Mouse (Mus musculus) heart, postnatal 10 days (tissue): ENCODE results near the gene Fntb. TPM values are rescaled to one million over a fixed set of nuclear protein-coding genes. Genes with fewer than 3 reads are reported as not detected.
"Not testable (repeated sequence)": the region's sequence is repeated elsewhere in the genome, so short reads cannot be mapped to it uniquely, and the experiment has no call there.

Experiments
- DNase-seq, 2 experiments: peaks; one replicate each; pipeline ENCODE4 v3.0.0; 2021
- intact Hi-C: fragments of 180-260 bp; cut with DNase I; formaldehyde crosslinking; loops from one replicate; pipeline ENCODE4 v1.15.1; 2025
- total RNA-seq, 2 experiments: library from RNA; stranded (reverse); gene quantifications; 2 replicates each; pipeline ENCODE4 v1.2.3; 2021

Fntb gene
- total RNA-seq, 2 experiments from 2014 or later: 14.7 to 15.4 TPM

DNA sequence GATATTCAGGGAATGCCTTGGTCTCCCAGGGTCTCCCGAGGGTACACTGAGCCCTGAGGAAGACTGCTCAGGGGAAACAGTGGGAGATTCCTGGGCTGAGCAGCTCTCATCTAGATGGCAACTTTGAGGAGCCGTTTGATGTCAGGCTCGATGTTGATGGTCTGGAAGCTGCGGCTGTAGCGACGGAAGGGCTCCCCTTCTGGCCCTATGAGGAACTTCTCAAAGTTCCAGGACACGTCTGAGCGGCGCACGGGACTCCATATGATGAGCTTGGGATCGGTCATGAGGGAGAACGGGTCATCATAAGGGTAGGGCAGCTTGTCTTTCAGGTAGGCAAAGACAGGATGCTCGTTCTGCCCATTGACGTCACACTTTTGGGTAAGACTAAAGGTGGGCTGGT, 27.2 kb downstream of the Fntb start:
- DNase-seq, intact Hi-C loops: not testable (repeated sequence)

GRCm38 (mm10) chr12:76795350-76795749, 30.0 kb downstream of the Fntb start, which contains the start of gene Gpx2:
Gene Gpx2, minus strand, starts transcription at chr12:76795554.
- intact Hi-C loops: no loop called here

DNA sequence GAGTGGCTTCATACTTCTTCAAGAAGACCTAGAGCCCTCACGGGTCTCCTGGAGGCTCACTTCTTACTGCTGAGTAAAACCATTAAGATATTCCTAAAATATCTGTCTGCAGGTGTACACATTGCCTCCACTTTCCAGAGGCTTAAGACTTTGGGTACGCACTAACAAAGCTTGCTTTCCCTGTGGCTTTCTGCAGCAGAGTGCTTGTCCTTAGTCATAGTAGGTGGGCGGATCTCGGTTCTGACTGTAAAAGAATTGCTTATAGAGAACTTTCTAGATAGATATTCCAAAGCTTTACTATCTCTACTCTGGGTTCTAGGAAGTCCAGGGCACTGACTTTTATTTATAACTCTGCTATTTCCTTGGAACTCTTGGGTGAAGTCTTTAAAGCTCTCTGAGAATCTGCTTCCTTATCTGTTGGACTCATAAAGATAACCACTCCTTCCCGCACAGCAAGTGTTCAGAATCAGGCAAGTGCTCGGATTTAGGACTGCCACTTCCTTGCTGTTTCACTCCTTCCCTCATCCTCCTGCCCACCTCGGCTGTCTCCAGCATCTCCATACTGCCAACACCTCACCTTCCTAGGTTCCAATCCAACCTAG, 31.6 kb downstream of the Fntb start:
- intact Hi-C loops: no loop called here
- DNase-seq: no peak

More at GRCm38 (mm10) chr12:76795350-76795749, 30.0 kb downstream of the Fntb start, which contains the start of gene Gpx2:
- no peak for DNase-seq

GRCm38 (mm10) chr12:76798008-76798720, 32.8 kb downstream of the Fntb start:
- intact Hi-C loops: no loop called here
- DNase-seq: no peak

DNA sequence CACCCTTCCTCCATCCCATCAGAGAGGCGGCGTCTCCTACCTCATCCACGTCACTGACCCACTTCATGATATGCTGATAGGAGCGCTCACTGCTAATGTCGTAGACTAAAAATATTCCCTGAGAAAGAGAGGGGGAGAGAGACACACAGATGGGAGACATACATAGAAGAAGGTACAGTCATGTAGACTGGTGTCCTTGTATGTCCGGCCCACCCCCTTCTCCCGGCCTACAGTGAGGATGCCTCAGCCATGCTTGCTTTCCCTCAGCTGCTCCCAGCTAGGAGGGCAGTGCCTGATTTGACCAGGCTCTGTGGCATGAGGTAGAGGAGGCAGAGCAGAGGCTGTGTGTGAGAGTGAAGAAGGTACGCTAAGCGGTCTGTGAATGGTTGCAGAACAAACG, 37.6 kb downstream of the Fntb start:
- DNase-seq: no peak
- intact Hi-C loops: no loop called here

- DNase-seq: peak; percentile 69 to 73
- intact Hi-C loops: loop anchor here (1.0 kb wide), 1 partner anchor 153 kb away; no protein-coding TSS in a partner anchor
These were observed 38.4 kb downstream of the Fntb start for GRCm38 (mm10) chr12:76803700-76804252.

- intact Hi-C loops: no loop called here
- DNase-seq: no peak
These were observed 39.8 kb downstream of the Fntb start for GRCm38 (mm10) chr12:76805056-76805811.

DNA sequence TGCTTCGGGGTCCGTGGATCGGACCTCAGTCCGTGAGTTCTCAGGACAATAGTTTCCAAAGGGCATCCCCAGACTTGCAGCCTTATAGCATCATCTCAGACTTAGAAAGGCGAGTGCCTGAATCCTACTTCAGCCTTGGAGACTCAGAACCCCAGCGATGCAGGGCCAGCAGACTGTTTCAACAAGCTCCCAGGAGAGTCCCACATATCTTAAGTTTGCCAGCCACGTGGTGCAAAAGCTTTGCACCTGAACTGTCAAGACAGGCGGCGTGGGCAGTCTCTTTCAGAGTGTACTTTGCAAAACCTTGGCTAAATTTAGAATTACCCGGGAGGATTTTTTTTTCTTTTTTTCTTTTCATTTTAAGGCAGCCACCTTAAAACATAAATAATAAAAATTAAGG, 42.4 kb downstream of the Fntb start:
- no peak for DNase-seq
- intact Hi-C loops: no loop called here

DNA sequence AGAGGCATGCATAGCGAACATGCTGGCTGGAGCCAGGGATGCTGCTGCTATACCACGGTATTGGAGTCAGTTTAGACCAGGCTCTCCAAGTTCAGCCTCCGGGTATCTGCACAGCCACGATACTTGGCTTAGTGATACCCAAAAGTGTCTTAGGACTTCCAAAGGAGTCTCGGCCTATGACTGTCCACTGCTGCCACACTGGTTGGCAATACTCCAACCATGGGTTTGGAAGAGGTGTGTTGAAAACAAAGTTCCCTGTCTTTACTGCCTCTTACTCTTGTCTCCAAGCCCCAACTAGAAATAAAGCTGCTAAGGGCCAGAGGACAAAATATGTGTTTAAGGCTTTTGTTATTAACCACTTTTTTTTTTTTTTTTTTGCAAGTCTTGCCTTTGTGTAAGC, 45.1 kb downstream of the Fntb start:
- no peak for DNase-seq
- intact Hi-C loops: no loop called here

DNA sequence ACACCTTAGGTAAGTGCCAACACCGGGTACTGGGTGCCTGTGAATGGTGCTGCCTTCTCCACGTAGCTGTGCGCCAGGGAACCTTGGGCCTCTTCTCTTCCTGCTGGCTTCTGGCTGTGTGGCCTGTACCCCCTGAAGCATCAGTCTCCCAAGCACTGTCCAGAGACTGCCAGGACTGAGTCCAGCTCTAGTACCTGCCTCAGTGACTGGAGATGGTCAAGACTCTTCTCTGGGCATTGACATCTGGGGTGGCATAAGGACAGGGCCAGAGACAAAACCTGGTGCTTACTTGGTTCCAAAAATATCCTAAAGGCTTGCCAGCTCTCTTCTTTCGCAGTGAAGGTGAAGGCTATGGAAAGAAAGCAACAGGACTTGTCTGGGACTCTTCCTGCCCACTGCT, 45.6 kb downstream of the Fntb start:
- no peak for DNase-seq
- intact Hi-C loops: no loop called here

- DNase-seq: no peak
These were observed 48.2 kb downstream of the Fntb start for GRCm38 (mm10) chr12:76813543-76813942.

DNA sequence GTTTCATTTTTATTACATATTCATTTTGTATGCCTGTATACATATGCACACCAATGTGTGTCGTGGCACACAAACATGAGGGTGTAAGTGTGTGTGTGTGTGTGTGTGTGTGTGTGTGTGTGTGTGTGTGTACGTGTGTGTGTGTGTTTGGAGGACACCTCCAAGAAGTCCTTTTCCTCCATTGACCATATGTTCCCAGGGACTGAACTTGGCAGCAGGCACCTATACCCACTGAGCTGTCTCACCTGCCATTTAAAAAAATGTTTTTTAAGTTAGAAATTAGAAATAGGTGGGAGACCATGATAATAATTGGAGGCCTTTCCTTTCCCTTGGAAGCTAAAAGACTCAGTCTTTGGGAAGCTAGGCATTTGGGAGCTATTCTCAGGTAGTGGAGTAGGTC, 48.7 kb downstream of the Fntb start:
- DNase-seq: no peak
- intact Hi-C loops: no loop called here

More at GRCm38 (mm10) chr12:76813543-76813942, 48.2 kb downstream of the Fntb start:
- intact Hi-C loops: no loop called here

- no peak for DNase-seq
- intact Hi-C loops: no loop called here
These were observed 51.3 kb downstream of the Fntb start for GRCm38 (mm10) chr12:76816720-76817119.

DNA sequence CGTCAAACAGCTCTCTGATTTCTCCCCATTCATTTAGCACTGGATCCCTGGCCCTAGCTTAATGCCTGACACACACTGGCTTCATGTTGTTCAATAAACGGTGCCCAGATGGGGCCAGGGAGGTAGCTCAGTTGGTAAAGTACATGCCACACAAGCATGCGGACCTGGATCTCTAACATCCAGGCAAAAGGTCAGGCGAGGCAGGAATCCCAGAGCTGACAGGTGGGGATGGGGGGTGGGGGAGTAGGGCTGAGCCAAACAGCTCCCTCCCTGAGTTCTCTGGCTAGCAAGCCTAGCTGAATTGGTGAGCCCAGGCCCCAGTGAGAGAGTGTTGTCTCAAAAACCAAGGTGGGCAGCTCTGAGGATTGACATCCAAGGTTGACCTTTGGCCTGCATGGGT, 51.8 kb downstream of the Fntb start:
- intact Hi-C loops: no loop called here
- DNase-seq: no peak

- intact Hi-C loops: no loop called here
- DNase-seq: no peak
These were observed 52.7 kb downstream of the Fntb start for GRCm38 (mm10) chr12:76818120-76818519.

DNA sequence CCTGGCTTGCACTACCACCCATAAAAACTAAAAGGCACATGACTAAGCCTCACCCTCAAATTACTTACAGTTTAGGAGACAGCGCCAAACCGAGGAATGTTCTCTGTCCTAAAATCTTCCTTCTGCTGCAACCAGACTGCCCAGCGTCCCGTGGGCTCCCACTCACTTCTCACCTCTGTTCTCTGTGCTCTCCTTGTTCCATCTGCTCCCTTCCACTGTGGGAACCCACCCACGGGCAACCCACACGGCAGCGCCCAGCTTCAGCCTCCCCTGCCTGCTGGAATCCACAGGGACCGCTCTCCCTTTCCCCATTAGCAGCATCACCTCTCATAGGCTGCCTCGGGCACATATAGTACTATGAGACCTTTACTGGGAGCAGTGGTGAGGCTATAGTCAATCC, 53.5 kb downstream of the Fntb start:
- intact Hi-C loops: no loop called here
- no peak for DNase-seq

- no peak for DNase-seq
- intact Hi-C loops: no loop called here
These were observed 54.4 kb downstream of the Fntb start for GRCm38 (mm10) chr12:76819816-76820215.

DNA sequence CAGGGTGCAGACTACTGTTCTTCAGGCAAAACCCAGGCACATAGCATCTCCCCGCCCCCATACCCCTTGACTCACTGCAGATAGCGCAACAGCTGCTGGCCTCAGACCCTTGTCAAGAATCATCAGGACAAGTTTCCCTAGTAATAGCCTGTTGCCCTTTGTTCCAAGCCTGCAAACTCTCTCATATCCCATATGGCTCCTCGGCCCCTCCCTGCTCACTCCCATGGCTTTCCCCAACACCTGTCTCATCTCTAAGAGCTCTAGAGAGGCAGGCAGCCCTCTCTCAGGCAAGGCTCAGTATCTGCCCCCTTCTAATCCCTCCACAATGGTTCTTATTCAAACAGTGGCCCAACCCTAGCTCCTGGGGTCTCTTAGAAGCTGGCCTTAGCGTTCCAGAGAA, 55.2 kb downstream of the Fntb start:
- no peak for DNase-seq

DNA sequence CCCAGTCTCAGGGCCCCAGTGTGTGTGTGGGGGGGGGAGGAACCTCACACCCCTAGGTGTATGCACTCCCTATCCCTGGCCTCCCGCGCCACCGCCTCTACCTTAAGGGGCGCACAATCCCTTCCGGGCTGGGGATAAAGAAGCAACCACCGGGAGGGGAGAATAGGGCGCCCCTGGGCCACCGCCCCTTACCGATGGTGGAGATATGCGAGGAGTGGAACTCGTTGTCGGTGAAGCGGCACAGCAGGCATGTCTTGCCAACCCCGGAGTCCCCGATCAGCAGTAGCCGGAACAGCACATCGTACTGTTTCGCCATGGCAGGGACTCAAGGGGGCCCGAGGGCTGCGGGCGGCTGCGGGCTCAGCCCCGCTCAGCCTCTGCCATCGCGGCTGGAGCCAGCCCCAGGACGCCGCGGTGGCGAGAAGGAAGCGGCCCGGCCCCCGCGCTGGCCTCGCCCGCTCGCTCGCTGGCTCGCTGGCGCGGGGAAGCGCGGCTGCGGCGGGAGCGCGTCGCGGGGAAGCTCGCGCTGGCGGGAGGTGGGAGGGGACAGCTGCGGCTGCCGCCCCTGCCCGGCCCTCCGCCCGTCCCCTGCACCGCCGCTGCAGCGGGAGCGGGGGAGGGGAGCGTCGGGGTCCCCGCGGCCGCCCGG, 56.7 kb downstream of the Fntb start:
- intact Hi-C loops: no loop called here
- peak; percentile 37 to 40 for DNase-seq

More for the DNA sequence above, 55.2 kb downstream of the Fntb start:
- intact Hi-C loops: no loop called here

DNA sequence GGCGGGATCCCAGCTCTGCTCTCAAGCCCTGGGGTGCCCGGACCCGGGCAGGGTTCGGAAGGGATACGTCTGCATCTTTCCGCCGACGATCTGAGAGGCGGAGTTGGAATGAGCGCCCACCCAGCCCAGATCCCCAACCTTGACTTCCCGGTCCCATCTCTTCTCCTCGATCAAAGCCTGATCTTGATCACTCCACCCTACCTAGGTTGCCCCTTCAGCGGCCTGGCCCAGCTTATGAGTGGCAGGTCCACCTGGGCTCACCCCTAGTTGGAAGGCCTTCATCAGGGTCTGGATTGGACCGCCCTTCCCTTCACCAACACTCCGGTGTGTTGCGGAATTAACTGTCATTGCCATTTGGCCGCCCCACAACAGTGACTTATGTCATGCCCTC, 57.3 kb downstream of the Fntb start, which contains the start of gene Rab15:
Gene Rab15 (minus strand): TSS at position 258 of the 391 bp plus-strand sequence.
- no peak for DNase-seq
- intact Hi-C loops: no loop called here

- DNase-seq: no peak
These were observed 59.9 kb downstream of the Fntb start for GRCm38 (mm10) chr12:76825283-76825682.

More at GRCm38 (mm10) chr12:76825283-76825682, 59.9 kb downstream of the Fntb start:
- intact Hi-C loops: no loop called here
